In the genomic region with DNA sequence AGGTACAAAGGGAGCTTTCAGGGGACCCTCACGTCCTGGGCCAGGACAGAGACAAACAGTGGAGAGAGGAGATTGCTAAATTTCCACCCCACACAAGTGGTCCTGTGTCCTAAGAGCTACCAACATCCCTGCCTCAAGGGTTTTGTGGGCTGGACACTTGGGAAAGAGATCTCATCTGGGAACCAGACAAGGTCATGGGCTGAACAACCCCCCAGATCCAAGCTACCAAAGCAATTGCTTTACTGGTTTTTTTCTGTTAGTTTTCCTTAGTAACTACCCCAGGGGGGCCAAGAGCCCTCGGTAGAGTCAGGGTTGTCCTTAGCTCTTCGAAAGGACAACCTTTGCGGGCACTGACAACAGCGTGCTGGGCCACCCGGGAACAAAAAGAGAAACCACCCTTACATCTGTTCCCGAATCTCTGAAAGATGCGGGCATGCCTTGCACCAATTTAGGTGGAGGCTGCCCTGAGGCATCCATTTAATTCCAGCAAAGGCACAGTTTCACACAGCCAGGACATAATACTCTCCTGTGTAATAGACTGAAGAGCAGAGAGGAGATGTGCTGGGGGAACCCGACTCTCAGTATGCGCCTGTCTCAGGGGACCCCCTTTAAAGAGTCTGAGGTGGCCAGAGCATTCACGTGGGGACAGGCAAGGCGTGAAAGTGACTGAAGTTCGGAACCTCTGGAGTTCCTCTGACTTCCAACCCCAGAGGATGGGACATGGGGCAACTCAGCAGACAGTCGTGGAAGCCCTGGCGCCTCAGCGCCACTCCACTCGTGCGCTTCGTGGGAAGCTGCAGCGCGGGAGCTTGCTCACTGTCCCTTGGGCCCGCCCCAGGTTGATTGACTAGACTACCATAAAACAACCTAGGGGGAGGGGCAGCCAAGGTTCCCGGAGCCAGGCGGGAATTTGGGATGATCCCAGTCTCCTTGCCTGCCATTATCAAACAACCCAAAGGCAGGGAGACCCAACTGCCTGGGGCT, we compare ENCODE assay signal across 8 mouse cellular contexts. TPM values are rescaled to one million over a fixed set of nuclear protein-coding genes. Genes with fewer than 3 reads are reported as not detected.
DNase-seq lines count a peak whose midpoint lies in the region; ATAC-seq and TF ChIP-seq lines count a peak whose summit lies in the region.
"Had no signal": no experiment of that assay in that cellular context is flagged by ENCODE, and none has a peak within 500 bp of the region (broad histone marks: within the 10 kb centered on the region; RNA-seq: fewer than 3 reads in every experiment).

No protein-coding gene starts in this region.

- H3K27ac ChIP-seq in cortical plate, adult 2 months (ENCODE audit: insufficient read depth, low read length), result no peak overlapping the region
- no peak overlapping the region for H3K27ac ChIP-seq in neural tube, embryonic 11.5 days (ENCODE audit: low read depth, low read length)

- no peaks in the 10 kb centered on the region for H3K36me3 ChIP-seq in neural tube, embryonic 11.5 days (ENCODE audit: control insufficient read depth, insufficient read depth, low read length)

- WGBS in neural tube, embryonic 11.5 days, result 0% methylated on average over 24 of the region's 24 CpGs

- no peaks in the 10 kb centered on the region; the same call in none of the 2 replicates for H3K4me1 ChIP-seq in cortical plate, adult 2 months (ENCODE audit: control insufficient read depth, insufficient read depth, low read length)
- no peaks in the 10 kb centered on the region for H3K4me1 ChIP-seq in neural tube, embryonic 11.5 days (ENCODE audit: control insufficient read depth, insufficient read depth, low read length)

- no peaks in the 10 kb centered on the region for H3K9me3 ChIP-seq in neural tube, embryonic 11.5 days (ENCODE audit: control insufficient read depth, low read length)

- intact Hi-C loops in heart, postnatal 10 days (cut with DNase I), result loop anchor here (2.0 to 10.0 kb wide), 5 partner anchors 271 to 1278 kb away; no protein-coding TSS in a partner anchor
- intact Hi-C loops in left cerebral cortex, postnatal 36 days (cut with DNase I), result loop anchor here (2.0 to 10.0 kb wide), 6 partner anchors 169 to 1051 kb away; a partner anchor contains a TSS

- peaks cover 10% of the 10 kb centered on the region for H3K27me3 ChIP-seq in neural tube, embryonic 11.5 days (ENCODE audit: control insufficient read depth, insufficient read depth, low read length)

- no peak overlapping the region for H3K9ac ChIP-seq in neural tube, embryonic 11.5 days (ENCODE audit: low read length)

- TF ChIP-seq POLR2A in cortical plate, adult 2 months (IDR thresholded peaks at IDR 0.05; ENCODE audit: extremely low read depth, insufficient read depth, low read length), result no peak

- no peak for TF ChIP-seq CTCF in cortical plate, adult 2 months (IDR thresholded peaks at IDR 0.05; ENCODE audit: extremely low read depth, insufficient read depth, low read length)

- H3K4me3 ChIP-seq in cortical plate, adult 2 months (ENCODE audit: insufficient read depth, low read length), result peak overlapping the region; percentile 96
- H3K4me3 ChIP-seq in neural tube, embryonic 11.5 days (ENCODE audit: low read depth, low read length), result peak overlapping the region; percentile 45

- ATAC-seq in neural tube, embryonic 11.5 days (ENCODE audit: insufficient read depth, low FRiP score, low TSS enrichment), result peak; percentile 24; the same call in 1 of the 2 replicates

- DNase-seq in ovary, postnatal 14 days (ENCODE audit: low spot score), result peak; percentile 7
- DNase-seq in ovary, postnatal 36 days (ENCODE audit: low spot score), result no peak
- DNase-seq in heart, postnatal 10 days, result peak; percentile 3 to 4
- DNase-seq in left cerebral cortex, postnatal 36 days (ENCODE audit: low spot score in 2 of 2), result peak; percentile 23 to 62
- peak; percentile 56 for DNase-seq in neural tube, embryonic 11.5 days (ENCODE audit: low spot score)
- no peak for DNase-seq in B cell, adult 2 months

- H3K4me2 ChIP-seq in neural tube, embryonic 11.5 days (ENCODE audit: low read depth), result peak overlapping the region; percentile 94

RNA-seq across cellular contexts. Expression of a gene that starts 1.5 kb away (rescaled TPM):
- polyA plus RNA-seq in cortical plate, adult 2 months (2012; rRNA removed), result 6.1 and 6.9 TPM in 2 replicates
- under 1 TPM; 0.29 to 0.55 TPM for total RNA-seq in heart, postnatal 10 days (2021)
- total RNA-seq in left cerebral cortex, postnatal 36 days (2021), result 10 to 100 TPM; 13.2 to 14.3 TPM
- polyA plus RNA-seq in neural tube, embryonic 11.5 days (2014; fragmentation: Nextera tagmentation; extraction: Ambion mirVana), result 6.9 and 8.3 TPM in 2 replicates
- total RNA-seq: neutrophil, adult 5-6 weeks had no signal

Comparison
In these comparisons a context has a peak if more than half of its experiments do, and no peak if none do; other contexts are left out.
1. DNase-seq: peak in ovary, postnatal 14 days (single experiment), heart, postnatal 10 days (2 of 2), left cerebral cortex, postnatal 36 days (2 of 2) and neural tube, embryonic 11.5 days (single experiment); none in ovary, postnatal 36 days (single experiment) and B cell, adult 2 months (0 of 2).
2. RNA of a gene that starts 1.5 kb away (total RNA-seq): 13.2 to 14.3 TPM in left cerebral cortex, postnatal 36 days; 0.29 to 0.55 TPM in heart, postnatal 10 days; every median in the first group is over 4 times any median in the second.